Mouse (Mus musculus) embryo, embryonic 9.5 days (tissue): ENCODE measurements around the gene Gm4969.

Experiments
- DNase-seq: peaks from one replicate; pipeline ENCODE4 v3.0.0-alpha.2; 2017; ENCODE audit errors: extremely low spot score

The Gm4969 gene

DNA sequence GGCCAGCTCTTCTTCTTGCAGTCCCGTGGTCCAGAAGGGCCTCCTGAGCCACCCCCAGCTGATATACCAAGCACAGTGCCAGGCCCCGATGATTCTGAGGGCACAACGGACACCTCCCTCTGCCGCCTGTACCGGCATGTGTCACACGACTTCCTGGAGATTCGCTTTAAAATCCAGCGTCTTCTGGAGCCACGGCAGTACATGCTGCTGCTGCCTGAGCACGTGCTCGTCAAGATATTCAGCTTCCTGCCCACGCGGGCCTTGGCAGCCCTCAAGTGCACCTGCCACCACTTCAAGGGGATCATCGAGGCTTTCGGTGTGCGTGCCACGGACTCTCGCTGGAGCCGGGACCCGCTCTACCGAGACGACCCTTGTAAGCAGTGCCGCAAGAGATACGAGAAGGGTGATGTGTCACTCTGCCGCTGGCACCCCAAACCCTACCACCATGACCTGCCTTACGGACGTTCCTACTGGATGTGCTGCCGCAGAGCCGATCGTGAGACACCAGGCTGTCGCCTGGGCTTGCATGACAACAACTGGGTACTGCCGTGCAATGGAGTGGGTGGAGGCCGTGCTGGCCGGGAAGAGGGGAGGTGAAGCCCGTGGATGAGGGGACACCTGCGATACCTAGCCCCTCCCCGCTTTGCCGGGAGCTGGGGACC, 18.6 kb upstream of the Gm4969 start:
- DNase-seq = no peak

DNA sequence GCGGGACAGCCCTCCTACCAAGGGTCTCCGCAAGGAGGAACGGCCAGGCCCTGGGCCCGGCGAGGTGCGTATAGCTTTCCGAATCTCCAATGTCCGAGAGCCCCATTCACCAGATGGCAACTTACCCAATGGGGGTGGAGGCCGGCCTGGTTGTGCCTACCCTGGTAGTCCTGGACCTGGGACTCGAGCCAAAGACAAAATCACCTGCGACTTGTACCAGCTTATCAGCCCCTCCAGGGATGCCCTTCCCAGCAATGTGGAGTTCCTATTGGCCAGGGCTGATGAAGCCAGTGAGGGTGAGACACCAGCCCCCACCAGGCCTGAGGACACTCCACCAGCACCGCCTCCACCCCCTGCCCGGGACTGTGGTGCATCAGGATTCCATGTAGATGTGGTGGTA, 18.0 kb upstream of the Gm4969 start:
- DNase-seq = no peak

DNA sequence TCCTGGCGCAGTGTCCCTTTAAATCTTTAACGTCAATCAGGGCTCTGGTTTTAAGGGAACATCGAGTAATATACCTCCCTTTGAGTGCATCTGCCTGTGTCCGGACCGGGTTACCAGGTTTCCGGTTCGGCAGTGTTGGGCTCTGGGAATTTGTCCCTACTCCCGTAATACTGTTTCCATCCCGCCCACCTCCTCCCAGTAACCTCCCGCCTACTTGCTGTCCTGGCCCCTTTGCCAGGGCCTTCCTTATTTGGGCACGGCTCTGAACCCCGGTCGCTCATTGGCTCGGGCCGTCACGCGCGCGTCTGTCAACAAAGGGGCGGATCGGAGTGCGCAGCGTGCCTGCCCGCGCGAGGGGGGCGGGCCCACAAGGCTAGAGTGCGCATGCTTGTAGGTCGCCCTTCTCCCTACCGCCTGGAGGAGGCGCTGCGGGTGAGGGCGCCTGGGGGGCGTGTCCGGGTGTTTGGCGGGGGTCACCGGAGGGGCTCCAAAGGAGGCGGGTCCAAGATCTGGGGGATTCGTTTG, 13.2 kb upstream of the Gm4969 start:
- peak; percentile 97 for DNase-seq

DNA sequence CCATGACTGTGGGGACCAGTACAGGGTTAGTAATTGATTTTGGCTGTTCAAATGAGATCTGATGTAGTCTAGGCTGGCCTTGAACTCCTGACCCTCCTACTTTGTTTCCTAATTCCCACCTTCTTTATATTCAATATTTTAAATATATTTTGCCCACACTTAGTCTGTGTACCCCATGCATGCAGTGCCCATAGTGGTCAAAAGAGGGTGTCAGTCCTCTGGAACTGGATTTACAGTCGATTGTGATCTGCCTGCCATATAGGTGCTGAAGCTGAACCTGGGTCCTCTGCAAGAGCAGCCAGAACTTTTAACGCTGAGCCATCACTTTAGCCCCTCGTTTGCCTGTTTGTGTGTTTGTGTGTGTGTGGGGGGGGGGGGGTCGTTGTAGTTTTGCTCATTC, 12.5 kb upstream of the Gm4969 start:
- no peak for DNase-seq

DNA sequence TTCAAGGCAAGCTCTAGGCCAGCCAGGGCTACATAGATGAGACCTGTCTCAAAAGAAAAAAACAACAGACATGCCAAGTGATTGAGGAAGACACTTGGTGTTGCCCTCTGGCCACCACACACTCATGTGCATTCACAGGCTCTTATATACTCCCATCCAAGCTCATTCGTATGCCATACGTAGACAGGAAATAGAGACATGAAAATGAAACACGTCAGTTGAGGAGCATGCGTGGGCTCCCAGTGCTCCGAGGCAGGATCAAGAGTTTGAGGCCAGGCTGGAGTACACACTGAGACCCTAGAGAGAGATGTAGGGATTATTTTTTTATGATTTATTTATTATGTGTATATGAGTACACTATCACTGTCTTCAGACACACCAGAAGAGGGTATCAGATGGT, 11.2 kb upstream of the Gm4969 start:
- DNase-seq = no peak

DNA sequence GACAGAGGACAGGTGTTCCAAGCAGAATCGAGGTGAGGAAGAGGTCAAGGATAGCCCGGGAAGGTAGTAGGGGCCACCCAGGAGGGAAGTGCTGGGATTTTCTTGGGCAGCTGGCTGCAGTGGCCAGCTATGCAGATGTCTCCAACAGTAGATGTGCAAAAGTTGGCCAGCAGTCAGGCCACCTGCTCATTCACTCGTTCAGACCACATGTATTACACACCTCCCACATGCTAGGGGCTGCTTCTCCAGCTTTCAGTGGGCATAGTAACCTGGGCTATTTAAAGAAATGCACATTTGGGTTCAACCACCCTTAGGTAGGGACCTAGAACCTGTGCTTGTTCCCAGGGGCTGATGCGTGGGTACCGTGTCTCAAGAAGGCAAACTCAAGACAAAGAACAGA, 9.6 kb upstream of the Gm4969 start:
- no peak for DNase-seq

DNA sequence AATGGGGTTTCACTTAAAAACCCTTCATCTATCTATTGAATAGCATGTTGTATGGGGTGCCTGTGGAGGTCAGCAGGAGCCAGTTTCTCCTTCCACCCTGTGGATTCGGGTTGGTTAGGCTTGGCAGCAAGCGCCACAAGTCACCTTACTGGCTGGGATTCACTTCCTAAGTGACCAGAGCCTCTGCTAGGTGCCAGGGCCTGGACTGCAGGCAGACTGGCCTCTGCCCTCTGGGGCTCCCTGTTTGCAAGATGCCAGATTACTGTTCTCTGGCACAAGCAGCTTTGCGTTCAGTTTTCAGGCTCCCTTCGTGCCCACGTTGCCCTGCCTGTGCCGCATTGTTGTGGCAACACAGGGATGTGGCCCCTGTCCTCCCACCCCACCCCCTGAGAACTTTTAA, 6.5 kb upstream of the Gm4969 start:
- DNase-seq = no peak

DNA sequence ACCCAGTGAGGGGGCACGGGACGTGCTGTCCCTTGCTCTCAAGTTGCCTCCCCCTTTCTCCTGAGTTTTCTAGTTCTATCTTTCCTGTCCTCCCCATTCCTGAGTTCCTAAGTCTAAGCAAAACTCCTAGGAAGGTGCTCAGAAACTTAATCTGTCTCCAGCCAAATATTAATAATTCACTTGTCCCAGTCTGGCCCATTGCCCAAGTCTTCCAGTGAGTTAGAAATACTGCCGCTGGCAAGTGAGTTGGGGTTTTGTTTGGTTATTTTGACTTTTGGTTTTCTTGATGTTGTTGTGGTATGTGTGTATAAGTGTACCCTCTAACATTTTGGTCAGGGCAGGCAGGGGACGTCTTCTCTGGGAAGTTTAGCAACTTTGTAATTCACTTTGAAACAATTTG, 3.5 kb upstream of the Gm4969 start:
- DNase-seq = no peak

DNA sequence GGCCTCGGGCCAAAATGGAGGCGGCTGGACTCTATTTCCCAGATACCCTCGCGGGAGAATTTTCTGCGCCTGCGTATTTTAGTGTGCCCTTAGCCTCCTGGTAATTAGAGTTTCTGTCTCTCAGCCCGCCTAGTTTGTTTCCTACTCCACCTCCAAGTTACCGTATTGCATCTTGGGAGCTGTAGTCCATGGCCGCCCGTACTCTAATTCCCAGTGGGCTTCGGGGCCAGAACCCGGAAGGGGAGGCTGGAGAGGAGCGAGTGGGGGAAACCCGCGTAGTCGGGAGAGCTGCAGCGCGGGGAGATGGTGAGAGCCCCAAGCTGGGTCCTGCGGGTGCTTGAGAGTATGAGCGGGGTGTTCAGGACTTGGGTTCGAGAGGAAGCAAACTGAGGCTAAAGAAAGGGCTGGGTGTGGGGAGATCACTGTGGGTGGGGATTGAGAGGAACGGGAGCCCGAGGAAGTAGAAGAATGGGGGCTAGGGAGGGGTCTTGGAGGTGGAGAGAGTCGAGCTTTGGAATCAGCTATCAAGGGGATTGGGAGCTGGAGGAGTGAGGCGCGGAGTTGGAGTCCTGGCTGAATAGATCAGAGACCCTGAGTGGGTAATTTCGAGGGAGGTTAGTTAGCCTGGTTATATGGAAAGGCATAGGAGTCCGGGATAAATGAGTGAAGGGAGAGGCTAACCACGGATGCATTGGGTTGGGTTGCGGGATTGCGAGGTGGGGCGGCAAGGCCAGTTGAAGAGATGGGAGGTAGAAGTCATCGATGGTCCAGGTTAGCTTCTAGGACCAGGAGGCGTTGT, 1.7 kb upstream of the Gm4969 start, which contains the start of gene Fbxo46:
TSS of gene Fbxo46 (plus strand) at position 229 of the 799 bp plus-strand sequence.
- DNase-seq = peak; percentile 93

DNA sequence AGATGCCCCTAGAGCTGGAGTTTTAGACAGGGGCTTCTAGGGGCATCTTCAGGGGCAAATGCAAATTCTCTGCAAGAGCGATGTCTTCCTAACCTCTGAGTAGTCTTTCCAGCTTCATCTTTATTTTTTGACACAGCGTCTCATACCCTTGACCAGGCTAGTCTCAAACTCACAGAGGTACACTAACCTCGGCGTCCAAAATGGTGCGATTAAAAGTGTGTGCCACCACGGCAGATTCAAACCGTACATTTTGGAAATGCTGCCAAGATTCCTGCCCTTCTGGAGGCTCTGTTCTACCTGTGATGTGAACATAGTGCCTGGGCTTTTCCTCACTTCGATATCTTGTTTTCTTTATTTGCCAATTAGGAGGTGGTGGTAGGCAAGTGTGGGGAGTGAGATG, 915 bp upstream of the Gm4969 start:
- DNase-seq = no peak

DNA sequence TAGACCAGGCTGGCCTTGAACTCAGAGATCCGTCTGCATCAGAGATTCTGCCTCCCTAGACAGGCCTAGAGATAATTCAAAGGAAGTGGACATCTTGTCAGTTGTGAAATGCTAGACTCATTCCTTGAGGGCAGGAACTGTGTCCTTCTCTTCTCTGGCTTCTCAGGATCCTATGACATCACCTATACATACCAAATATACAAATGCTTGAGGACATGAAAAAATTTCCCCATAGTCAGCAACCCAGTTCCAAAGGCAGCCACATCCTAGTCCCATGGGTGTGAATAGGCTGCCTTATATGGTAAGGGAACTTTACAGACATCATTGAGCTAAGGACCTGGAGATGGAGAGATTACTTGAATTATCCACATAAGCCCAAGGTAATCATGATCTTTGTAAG, 8.6 kb downstream of the Gm4969 start:
- no peak for DNase-seq

DNA sequence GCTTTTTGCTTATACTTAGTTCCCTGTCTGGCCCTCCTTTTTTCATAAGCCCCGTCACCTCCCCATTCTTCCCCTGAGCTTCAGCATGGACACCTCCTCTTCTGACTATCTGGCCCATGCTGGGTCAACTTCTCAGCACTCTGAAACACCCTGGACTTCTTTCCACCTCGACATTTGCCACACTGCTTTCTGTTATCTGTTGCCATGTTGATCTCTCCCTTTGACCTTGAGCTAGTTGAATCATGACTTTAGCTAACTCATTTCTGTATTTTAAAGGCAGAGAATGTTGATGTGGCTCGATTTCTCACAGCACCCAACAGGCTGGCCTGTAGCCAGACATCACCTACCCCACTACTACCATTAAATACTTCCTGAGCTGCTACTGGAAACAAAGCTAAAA, 10.7 kb downstream of the Gm4969 start:
- DNase-seq = no peak

DNA sequence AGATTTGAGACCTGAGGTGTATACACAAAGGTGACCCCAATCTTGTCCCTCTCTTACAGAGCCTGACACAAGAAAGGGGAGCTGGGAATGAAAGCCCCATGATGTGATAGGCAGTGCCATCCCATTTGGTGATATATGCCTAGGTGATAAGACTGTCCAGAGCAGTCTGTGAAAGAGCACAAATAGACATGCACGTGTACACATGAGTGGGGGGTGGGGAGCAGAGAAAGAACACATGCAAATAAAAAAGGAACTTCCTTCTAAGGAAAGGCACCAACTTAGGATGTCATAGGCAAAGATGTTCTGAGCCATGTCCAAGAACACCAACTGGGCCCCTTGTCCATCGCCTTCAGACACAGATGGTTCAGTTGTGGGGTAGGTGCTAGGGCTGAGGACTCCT, 13.7 kb downstream of the Gm4969 start:
- no peak for DNase-seq

DNA sequence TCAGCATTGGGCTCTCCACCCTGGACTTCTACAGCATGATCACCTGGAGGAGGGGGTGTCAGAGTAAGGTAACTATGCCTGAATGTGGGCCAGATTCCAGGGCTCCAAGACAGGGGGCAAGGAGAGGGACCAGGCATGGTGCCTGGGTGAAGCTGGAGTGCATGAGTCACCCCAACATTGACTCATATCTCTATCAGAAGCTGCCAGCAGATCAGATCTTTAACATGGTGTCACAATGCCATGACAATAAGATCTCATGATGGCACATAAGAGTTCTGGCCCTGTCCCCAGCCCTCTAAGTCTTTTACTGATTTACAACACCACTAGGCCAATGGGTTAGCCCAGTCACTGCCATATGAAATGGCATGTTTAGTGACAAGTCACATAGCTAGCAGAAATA, 14.4 kb downstream of the Gm4969 start:
- no peak for DNase-seq

DNA sequence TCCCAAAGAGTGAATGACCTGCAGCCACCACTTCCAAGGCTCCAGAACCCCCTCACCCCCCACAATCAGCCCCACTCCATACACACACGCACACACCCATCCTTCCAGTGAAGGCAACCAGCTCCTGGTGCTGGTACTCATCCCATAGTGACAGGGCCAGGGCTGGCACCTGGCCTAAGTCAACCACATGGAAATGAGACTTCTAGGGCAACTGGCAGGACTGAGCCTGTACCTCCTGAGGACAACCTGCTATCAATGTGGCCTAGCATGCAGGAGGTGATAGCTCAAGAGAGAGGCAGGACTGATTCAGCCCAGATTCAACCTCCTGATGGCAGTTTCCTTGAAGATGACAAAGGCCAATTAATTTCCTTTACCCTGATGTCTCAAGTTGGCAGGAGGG, 17.9 kb downstream of the Gm4969 start:
- no peak for DNase-seq

DNA sequence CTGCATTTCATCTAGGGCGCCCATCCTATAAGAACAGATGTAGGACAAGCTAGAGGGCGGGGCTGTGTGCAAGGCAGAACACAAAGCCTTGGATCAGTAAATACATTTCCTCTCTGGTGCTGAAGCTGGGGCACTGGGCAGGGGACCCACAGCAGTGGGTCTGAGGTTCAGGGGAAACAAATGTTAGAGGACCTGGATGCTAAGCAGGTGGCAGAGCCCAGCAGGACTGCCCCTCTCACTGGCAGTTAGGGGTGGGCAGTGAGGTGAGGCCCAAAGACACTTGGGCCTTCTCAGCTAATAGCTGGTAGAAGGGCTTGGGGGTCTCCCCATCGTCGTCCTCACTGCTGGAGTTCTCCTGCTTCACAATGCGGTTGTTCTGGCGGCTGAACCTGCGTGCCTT, 19.4 kb downstream of the Gm4969 start:
- DNase-seq = no peak

DNA sequence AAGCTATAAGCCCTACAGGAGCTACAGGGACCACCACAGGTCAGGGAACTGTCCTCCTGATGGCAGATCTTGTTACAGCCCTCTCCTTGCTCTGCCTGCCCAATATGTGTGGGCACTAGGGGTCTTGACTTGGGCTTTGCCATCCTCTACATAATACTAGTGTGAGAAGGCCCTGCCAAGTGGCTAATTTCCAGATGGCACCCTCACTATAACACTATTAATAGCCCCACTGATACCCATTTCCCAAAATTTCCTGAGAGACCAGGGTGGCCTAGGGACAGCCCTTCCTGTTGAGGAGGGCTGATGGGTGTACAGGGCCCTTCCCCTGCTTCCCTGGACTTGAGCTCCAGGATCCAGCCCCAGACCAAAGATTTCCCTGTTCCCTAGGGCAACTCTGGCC, 20.3 kb downstream of the Gm4969 start:
- DNase-seq = no peak

DNA sequence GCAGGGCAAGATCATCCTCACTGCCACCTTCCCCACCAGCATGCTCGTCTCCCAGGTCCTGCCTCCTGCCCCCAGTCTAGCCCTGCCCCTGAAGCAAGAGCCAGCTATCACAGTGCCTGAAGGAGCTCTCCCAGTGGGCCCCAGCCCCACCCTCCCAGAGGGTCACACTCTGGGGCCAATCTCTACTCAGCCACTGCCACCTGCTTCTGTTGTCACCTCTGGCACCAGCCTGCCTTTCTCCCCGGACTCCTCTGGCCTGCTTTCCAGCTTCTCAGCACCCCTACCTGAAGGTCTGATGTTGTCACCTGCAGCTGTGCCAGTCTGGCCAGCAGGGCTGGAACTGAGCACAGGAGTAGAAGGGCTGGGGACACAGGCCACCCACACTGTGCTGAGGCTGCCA, 21.0 kb downstream of the Gm4969 start:
- DNase-seq = no peak

DNA sequence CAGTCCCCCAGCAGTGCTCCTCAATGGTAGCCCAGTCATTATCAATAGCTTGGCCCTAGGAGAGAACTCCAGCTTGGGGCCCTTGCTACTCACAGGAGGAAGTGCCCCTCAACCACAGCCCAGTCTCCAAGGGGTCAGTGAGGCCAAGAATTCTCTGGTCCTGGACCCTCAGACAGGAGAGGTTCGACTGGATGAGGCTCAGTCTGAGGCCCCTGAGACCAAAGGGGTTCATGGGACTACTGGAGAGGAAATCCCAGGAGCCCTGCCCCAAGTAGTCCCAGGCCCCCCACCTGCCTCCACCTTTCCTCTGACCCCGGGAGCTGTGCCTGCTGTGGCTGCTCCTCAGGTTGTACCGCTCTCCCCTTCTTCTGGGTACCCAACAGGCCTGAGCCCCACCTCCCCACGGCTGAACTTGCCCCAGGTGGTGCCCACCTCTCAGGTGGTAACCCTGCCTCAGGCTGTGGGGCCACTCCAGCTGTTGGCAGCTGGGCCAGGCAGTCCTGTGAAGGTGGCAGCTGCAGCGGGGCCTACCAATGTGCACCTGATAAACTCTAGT, 21.7 kb downstream of the Gm4969 start:
- DNase-seq = no peak

DNA sequence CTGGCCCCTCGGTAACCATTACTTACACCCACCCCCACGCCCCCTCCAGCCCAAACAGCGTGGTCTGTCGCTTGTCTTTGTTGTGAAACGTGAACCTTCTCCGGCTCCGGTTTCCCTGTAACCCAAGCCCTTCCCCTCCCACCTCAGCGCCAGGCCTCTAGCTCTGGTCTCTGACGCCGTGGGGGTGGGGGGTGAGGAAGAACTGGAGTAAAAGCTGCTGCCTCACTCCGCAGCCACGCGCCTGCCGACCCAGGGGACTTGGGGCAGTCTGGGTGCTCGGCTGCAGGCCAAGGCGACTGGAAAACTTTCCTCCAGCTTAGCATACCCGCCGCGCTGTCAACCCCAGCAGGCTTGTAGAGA, 22.4 kb downstream of the Gm4969 start:
- peak; percentile 86 for DNase-seq

DNA sequence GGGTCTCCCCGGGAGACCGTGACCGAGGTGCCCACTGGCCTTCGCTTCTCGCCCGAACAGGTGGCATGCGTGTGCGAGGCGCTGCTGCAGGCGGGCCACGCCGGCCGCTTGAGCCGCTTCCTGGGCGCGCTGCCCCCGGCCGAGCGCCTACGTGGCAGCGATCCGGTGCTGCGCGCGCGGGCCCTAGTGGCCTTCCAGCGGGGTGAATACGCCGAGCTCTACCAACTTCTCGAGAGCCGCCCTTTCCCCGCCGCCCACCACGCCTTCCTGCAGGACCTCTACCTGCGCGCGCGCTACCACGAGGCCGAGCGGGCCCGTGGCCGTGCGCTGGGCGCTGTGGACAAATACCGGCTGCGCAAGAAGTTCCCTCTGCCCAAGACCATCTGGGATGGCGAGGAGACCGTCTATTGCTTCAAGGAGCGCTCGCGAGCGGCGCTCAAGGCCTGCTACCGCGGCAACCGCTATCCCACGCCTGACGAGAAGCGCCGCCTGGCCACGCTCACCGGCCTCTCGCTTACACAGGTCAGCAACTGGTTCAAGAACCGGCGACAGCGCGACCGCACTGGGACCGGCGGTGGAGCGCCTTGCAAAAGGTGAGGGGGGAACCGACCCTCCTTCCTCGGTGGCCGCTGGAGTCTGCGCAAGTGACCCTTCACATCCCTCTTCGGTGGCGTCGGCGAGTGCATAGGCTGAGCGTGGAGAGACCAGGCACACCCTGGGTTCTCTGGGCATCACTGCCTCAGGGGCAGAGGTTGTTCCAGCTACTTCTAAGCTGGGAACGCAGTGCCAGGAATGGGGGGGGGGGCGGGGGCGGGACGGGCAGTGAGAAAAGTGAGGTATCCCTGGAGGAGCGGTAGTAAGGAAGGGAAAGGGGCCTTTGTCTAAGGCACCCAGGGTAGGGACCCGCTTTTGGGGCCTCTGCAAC, 23.1 kb downstream of the Gm4969 start:
- DNase-seq = peak; percentile 63

DNA sequence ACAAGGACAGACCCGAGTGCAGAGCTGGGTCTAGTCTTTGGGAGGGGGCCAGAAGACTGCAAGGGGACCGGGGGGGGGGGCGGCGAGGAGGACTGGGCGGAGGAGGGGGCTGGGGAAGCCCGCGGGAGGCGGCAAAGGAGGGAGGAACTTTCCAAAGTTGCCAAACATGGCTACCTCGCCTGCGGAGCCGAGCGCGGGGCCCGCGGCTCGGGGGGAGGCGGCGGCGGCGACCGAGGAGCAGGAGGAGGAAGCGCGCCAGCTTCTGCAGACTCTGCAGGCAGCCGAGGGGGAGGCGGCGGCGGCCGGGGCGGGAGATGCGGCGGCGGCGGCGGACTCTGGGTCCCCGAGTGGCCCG, 23.7 kb downstream of the Gm4969 start, which contains the start of gene Six5:
TSS of gene Six5 (plus strand) at position 124 of the 355 bp plus-strand sequence.
- DNase-seq = no peak
